Mouse (Mus musculus) forebrain, embryonic 16.5 days (tissue): ENCODE results near the gene Myo15b. TPM values are rescaled to one million over a fixed set of nuclear protein-coding genes. Genes with fewer than 3 reads are reported as not detected.
A peak's percentile ranks its signal among the peaks of the same experiment; 100 is the strongest.

Experiments used
- ATAC-seq: fragments of 200-750 bp; cut with Nextera tagmentation; 2 replicates; pipeline ENCODE4 v1.8.0; 2017; ENCODE audit warnings: mild to moderate bottlenecking, moderate library complexity
- H3K27ac ChIP-seq: fragments of 300-500 bp; sonication (generic); 2 replicates; pipeline ENCODE4 v1.5.1; 2014; ENCODE audit warnings: low read length, control low read depth
- H3K27me3 ChIP-seq: fragments of 300-500 bp; sonication (generic); replicated peaks from 2 replicates; pipeline ENCODE4 v1.6.1; 2014; ENCODE audit warnings: low read length; ENCODE audit not compliant: control insufficient read depth, insufficient read depth
- H3K36me3 ChIP-seq: fragments of 300-500 bp; sonication (generic); 2 replicates; pipeline ENCODE4 v1.6.1; 2014; ENCODE audit not compliant: control insufficient read depth, insufficient read depth
- H3K4me1 ChIP-seq: fragments of 300-500 bp; sonication (generic); replicated peaks from 2 replicates; pipeline ENCODE4 v1.6.1; 2014; ENCODE audit warnings: low read length; ENCODE audit not compliant: control insufficient read depth, insufficient read depth
- H3K4me2 ChIP-seq: fragments of 300-500 bp; sonication (generic); 2 replicates; pipeline ENCODE4 v1.6.1; 2014; ENCODE audit warnings: mild to moderate bottlenecking, low read length, control low read depth
- H3K4me3 ChIP-seq: fragments of 300-500 bp; sonication (generic); replicated peaks from 2 replicates; pipeline ENCODE4 v1.5.1; 2014; ENCODE audit warnings: mild to moderate bottlenecking, low read length, control low read depth
- H3K9ac ChIP-seq: fragments of 300-500 bp; sonication (generic); replicated peaks from 2 replicates; pipeline ENCODE4 v1.6.1; 2014; ENCODE audit warnings: low read depth, low read length, control low read depth
- H3K9me3 ChIP-seq: fragments of 300-500 bp; sonication (generic); 2 replicates; pipeline ENCODE4 v1.6.1; 2016; ENCODE audit warnings: low read length; ENCODE audit not compliant: control insufficient read depth
- WGBS: fragments of 180-500 bp; shearing (Covaris S2); extraction: QIAGEN DNeasy Blood & Tissue Kit; methylation state at CpG from one replicate; pipeline ENCODE4 v1.1.7; 2014; 5-methylcytosine and 5-hydroxymethylcytosine counted together
- polyA plus RNA-seq: library from polyadenylated mRNA; unstranded; fragments of >200 nt; fragmentation: Nextera tagmentation; extraction: Ambion mirVana; gene quantifications from 2 replicates; pipeline ENCODE4 v1.2.1, GENCODE M21; 2015

Gene Myo15b
- polyA plus RNA-seq = 0.18 TPM in 1 of 2 replicates, not detected in the other

GRCm38 (mm10) chr11:115858354-115858753 lies at the start of gene Myo15b:
TSS of gene Myo15b (plus strand) at chr11:115858406.
- 11% methylated on average over 27 of the region's 27 CpGs for WGBS
- Histone ChIP-seq H3K4me1 (peaks cover 10% of the 10 kb centered on the region), H3K27me3 (peaks cover 40% of the 10 kb centered on the region), H3K4me3 (peak within 1 kb of the TSS; percentile 36), H3K27ac (no peak within 1 kb of the TSS), H3K36me3 (no peaks in the 10 kb centered on the region), H3K4me2 (peak within 1 kb of the TSS; percentile 52), H3K9ac (0 out of 2 replicates have a peak within 1 kb of the TSS, but pooled peaks have one; percentile 39), H3K9me3 (no peaks in the 10 kb centered on the region)
- no peak for ATAC-seq

- Histone ChIP-seq H3K27me3 (no peaks in the 10 kb centered on the region), H3K4me3 (no peak overlapping the region), H3K9me3 (no peaks in the 10 kb centered on the region), H3K4me2 (peak overlapping the region; percentile 10), H3K36me3 (peaks cover 2% of the 10 kb centered on the region; the same call in 1 of the 2 replicates), H3K4me1 (peaks cover 42% of the 10 kb centered on the region), H3K27ac (peak overlapping the region; percentile 21), H3K9ac (peak overlapping the region; percentile 30; the same call in 1 of the 2 replicates)
- no peak for ATAC-seq
- WGBS = 18% methylated on average over 10 of the region's 10 CpGs
Observed at GRCm38 (mm10) chr11:115808696-115809310, 49.4 kb upstream of the Myo15b start.

GRCm38 (mm10) chr11:115809311-115809781 lies 48.9 kb upstream of the Myo15b start:
- 0 out of 2 replicates have a peak overlapping the region, but pooled peaks have one; percentile 10 for H3K4me2 ChIP-seq
- peaks cover 46% of the 10 kb centered on the region for H3K4me1 ChIP-seq
- H3K4me3 ChIP-seq = no peak overlapping the region
- peaks cover 2% of the 10 kb centered on the region; the same call in 1 of the 2 replicates for H3K36me3 ChIP-seq
- no peak for ATAC-seq
- 58% methylated on average over 8 of the region's 8 CpGs for WGBS
- H3K9me3 ChIP-seq = no peaks in the 10 kb centered on the region
- peak overlapping the region; percentile 16 for H3K27ac ChIP-seq
- no peak overlapping the region for H3K9ac ChIP-seq
- no peaks in the 10 kb centered on the region for H3K27me3 ChIP-seq

GRCm38 (mm10) chr11:115810377-115810776 lies 47.8 kb upstream of the Myo15b start:
- Histone ChIP-seq H3K9me3 (no peaks in the 10 kb centered on the region), H3K4me3 (no peak overlapping the region), H3K4me1 (peaks cover 50% of the 10 kb centered on the region), H3K27me3 (no peaks in the 10 kb centered on the region), H3K27ac (no peak overlapping the region), H3K4me2 (0 out of 2 replicates have a peak overlapping the region, but pooled peaks have one; percentile 0), H3K9ac (no peak overlapping the region), H3K36me3 (no peaks in the 10 kb centered on the region)
- 65% methylated on average over 14 of the region's 14 CpGs for WGBS
- ATAC-seq = no peak

- WGBS = 72% methylated on average over 20 of the region's 20 CpGs
- Histone ChIP-seq H3K27ac (no peak overlapping the region), H3K9me3 (no peaks in the 10 kb centered on the region), H3K4me2 (peak overlapping the region; percentile 84), H3K4me3 (no peak overlapping the region; the same call in 1 of the 2 replicates), H3K9ac (peak overlapping the region; percentile 31; the same call in 1 of the 2 replicates), H3K36me3 (no peaks in the 10 kb centered on the region), H3K27me3 (no peaks in the 10 kb centered on the region), H3K4me1 (peaks cover 57% of the 10 kb centered on the region)
- no peak for ATAC-seq
Observed at GRCm38 (mm10) chr11:115811381-115812093, 46.7 kb upstream of the Myo15b start.

GRCm38 (mm10) chr11:115812095-115812494 lies 46.1 kb upstream of the Myo15b start:
- WGBS = 23% methylated on average over 7 of the region's 7 CpGs
- Histone ChIP-seq H3K4me3 (peak overlapping the region; percentile 98), H3K27me3 (no peaks in the 10 kb centered on the region), H3K9me3 (no peaks in the 10 kb centered on the region), H3K27ac (0 out of 2 replicates have a peak overlapping the region, but pooled peaks have one; percentile 0), H3K36me3 (no peaks in the 10 kb centered on the region), H3K4me2 (peak overlapping the region; percentile 84), H3K4me1 (peaks cover 57% of the 10 kb centered on the region), H3K9ac (peak overlapping the region; percentile 72)
- ATAC-seq = no peak

- Histone ChIP-seq H3K9ac (peak overlapping the region; percentile 72), H3K27me3 (no peaks in the 10 kb centered on the region), H3K36me3 (no peaks in the 10 kb centered on the region), H3K4me3 (peak overlapping the region; percentile 98), H3K4me1 (peaks cover 51% of the 10 kb centered on the region), H3K4me2 (peak overlapping the region; percentile 84), H3K27ac (peak overlapping the region; percentile 42; the same call in 1 of the 2 replicates), H3K9me3 (no peaks in the 10 kb centered on the region)
- WGBS = 3% methylated on average over 28 of the region's 28 CpGs
- 0 out of 2 replicates have a peak, but pooled peaks have one; percentile 24 for ATAC-seq
Observed at GRCm38 (mm10) chr11:115812533-115813420, 45.4 kb upstream of the Myo15b start.

- Histone ChIP-seq H3K4me3 (peak within 1 kb of the TSS; percentile 98), H3K27ac (peak within 1 kb of the TSS; percentile 42; the same call in 1 of the 2 replicates), H3K9ac (peak within 1 kb of the TSS; percentile 92), H3K4me1 (peaks cover 42% of the 10 kb centered on the region), H3K4me2 (peak within 1 kb of the TSS; percentile 84), H3K36me3 (peaks cover 3% of the 10 kb centered on the region; the same call in 1 of the 2 replicates), H3K27me3 (no peaks in the 10 kb centered on the region), H3K9me3 (no peaks in the 10 kb centered on the region)
- peak; percentile 87 for ATAC-seq
- under 1% methylated on average over 41 of the region's 44 CpGs for WGBS
Observed at GRCm38 (mm10) chr11:115813507-115814296, 44.5 kb upstream of the Myo15b start, which contains the start of gene Caskin2. TSS of gene Caskin2 (minus strand) at chr11:115813639.
